Mouse (Mus musculus) right cerebral cortex, postnatal 25 days (tissue): ENCODE results near the gene Gabre.

ENCODE experiments used
- DNase-seq: peaks from one replicate; pipeline ENCODE4 v3.0.0; 2022

Gabre gene

DNA sequence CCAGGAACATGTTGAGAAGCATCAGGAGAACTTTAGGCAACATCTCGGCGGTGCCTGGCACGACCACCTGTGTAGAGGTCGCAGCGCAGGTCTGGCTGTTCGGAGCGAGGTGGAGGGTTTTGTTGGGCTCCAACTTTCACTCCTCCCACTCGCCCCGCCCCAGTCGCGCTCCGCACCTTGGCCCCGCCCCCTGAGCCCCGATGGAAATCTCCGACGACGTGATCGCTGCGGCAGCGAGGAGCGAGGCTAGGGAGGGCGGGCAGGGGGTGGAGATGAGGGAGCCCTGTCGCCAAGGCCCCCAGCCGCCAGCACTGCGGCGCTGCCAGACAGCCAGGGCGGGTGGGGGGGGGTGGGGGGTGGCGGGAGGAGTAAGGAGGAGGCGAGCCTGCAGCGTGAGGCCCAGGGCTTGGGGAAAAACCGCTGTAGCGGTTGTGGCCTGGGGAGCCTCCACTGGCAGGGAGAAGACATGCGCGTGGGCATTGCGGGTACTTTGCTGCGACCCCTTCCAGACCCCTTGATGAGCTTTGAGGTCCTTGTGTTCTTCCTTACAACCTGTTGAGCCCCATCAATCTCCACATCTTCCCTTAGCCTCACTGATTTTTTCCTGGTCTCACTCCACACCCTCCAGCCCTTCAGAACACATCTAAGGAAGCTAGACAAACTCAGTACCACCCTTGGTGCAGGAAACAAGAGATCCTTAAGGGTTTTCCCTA is at the start of gene Gabre:
TSS of gene Gabre (minus strand) at position 145 of the 713 bp plus-strand sequence.
- DNase-seq, result no peak

DNA sequence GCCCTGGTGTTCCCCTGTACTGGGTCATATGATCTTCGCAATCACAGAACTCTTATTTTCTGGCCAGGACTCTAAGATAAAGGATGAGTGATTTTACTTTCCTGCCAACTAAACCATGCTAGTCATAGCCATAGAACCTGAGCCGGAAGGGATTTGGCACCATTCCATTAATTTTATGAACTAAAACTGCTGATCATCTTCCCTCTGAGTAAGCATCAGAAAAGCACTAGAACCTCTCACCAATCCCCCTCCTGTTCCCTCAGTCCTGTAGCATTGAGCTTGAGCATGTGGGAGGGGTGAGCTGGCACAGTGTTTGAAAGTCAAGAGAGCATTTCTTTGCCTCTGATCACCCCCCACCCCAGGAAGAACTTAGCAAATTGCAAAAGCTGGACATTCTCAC is 23.2 kb upstream of the Gabre start:
- DNase-seq, result no peak

DNA sequence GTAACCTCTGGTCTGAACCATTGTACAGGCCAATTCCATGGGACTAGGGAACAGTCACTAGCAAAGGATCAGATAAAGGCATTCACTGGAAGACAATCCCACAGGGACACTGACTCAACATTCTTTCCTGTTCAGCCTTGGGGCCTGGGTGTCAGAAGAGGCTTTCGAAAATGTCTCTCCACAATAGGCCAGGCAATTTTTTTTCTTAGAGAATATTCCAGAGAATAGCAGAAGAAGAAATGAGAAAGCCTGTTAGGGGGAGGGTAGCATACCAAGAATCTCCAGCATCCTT is 715 bp upstream of the Gabre start:
- DNase-seq, result no peak

DNA sequence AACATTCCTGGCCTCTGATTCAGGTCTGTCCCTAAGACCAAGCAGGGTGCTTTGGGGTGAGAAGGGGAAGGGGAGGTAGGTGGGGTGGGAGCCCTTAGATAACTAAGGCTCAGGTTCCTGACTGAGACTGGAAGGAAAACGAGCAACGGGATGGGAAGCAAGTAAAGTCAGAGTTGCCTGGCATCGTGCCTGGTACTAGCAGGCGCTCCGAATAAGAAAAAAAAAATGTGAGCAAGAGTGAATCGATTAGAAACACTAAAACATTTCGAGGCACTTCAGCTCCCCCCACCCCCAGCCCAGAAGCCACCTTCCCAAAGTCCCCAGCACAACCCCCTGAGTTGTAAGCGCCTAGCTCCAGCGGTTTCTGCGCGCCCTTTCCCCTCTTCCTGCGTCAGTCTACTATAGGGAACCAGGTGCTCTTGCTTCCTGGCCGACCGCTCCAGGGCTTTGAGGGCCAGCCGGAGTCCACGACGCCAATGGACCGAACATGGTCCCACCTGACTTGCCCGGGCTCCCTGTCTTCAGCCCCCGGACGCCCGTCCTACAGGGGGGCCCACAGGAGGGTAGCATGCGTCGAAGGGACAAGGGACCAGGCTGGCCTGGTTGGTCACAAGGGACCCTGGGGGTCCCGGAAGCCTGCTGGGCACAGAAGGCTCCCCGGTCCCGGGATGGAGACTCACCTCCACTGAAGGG is 491 bp downstream of the Gabre start:
- DNase-seq, result no peak

DNA sequence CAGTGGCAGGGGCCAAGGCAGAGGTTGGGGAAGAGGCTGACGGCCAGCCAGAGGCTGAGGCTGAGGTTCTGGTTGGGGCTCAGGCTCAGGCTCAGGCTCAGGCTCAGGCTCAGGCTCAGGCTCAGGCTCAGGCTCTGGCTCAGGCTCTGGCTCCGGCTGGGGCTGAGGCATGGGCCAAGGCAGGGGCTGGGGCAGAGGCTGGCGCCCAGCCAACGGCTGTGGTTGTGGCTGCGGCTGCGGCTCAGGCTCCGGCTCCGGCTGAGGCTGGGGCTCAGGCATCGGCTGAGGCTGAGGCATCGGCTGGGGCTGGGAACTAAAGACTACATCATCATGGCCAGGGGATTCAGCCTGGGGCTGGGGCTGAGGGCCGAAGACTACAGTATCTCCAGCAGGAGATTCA is 4.0 kb downstream of the Gabre start:
- DNase-seq, result no peak

DNA sequence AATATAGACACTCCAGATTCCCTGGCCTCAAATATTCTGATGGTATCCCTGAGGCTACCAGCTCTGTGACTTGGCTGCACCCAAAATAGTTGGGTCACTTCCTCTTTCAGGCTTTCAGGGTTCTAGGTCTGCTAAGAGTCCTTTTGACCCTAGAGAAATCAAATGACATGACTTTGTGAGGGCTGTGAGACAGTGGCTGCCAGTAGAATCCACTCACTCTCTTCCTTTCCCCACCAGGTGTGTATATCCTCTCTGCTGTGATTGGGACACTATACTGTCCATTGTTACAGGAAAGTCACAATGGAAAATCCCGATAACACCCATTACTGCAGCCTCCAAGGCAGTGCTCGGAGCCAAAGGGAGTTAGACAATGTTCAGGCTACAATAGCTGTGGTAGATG is 52.9 kb downstream of the Gabre start, which contains the start of gene Magea4:
TSS of gene Magea4 (plus strand) at position 301 of the 400 bp plus-strand sequence.
- no peak for DNase-seq
